Comparison of ENCODE assay signal across 16 mouse cellular contexts in the genomic region with DNA sequence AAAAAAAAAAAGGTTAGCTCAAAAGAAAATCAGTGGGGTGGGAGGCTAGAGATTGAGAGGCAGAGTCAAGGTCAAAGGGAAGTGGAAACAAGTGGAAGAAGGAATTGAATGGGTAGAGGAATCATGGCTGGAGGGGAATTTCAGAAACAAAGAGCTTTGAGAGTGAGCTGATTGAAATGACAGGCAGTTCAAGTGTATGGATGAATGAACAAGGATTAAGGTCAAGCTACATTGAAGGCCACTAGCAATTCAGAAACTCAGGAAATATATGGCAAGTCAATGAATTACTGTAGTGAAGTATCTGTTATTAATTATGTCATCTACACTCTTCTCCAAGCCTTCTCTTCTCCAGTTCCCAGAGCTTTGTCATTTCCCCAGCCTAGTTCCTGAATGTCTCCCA.
"Had no signal": no experiment of that assay in that cellular context is flagged by ENCODE, and none has a peak within 500 bp of the region (broad histone marks: within the 10 kb centered on the region; RNA-seq: fewer than 3 reads in every experiment).

No protein-coding gene starts in this region.

- H3K4me2 ChIP-seq: lung, embryonic 14.5 days; midbrain, embryonic 12.5 days; neural tube, embryonic 13.5 days; neural tube, embryonic 15.5 days; stomach, embryonic 15.5 days had no signal

- H3K4me3 ChIP-seq: midbrain, embryonic 12.5 days; myocyte; neural tube, embryonic 13.5 days; neural tube, embryonic 15.5 days; stomach, embryonic 15.5 days had no signal

- H3K27ac ChIP-seq: liver, embryonic 14.5 days; midbrain, embryonic 12.5 days; neural tube, embryonic 13.5 days; neural tube, embryonic 15.5 days; stomach, embryonic 15.5 days; stomach, postnatal 0 days had no signal

- DNase-seq: lung, adult 18-20 months; lung, embryonic 14.5 days; lung, postnatal 10 days; lung, postnatal 4 days; midbrain, embryonic 14.5 days; right cerebral cortex, postnatal 14 days; thymus, postnatal 14 days; thymus, postnatal 36 days had no signal

- ATAC-seq: midbrain, embryonic 16.5 days had no signal

- H3K9me3 ChIP-seq: midbrain, embryonic 12.5 days; neural tube, embryonic 13.5 days; neural tube, embryonic 15.5 days; stomach, embryonic 15.5 days had no signal

- H3K4me1 ChIP-seq: midbrain, embryonic 12.5 days; neural tube, embryonic 13.5 days; stomach, embryonic 15.5 days had no signal

- H3K27me3 ChIP-seq: midbrain, embryonic 12.5 days; neural tube, embryonic 13.5 days; neural tube, embryonic 15.5 days; stomach, embryonic 15.5 days had no signal

- H3K36me3 ChIP-seq: midbrain, embryonic 12.5 days; neural tube, embryonic 13.5 days; neural tube, embryonic 15.5 days; stomach, embryonic 15.5 days had no signal

- H3K9ac ChIP-seq: liver, embryonic 14.5 days; lung, embryonic 14.5 days; midbrain, embryonic 12.5 days; neural tube, embryonic 13.5 days; neural tube, embryonic 15.5 days; stomach, embryonic 15.5 days had no signal
